Mouse (Mus musculus) kidney, adult 2 months (tissue): ENCODE data around the gene Spp2. TPM values are rescaled to one million over a fixed set of nuclear protein-coding genes. Genes with fewer than 3 reads are reported as not detected.

ENCODE experiments used
- DNase-seq: peaks from one replicate; pipeline ENCODE4 v3.0.0; 2021
- H3K27ac ChIP-seq: fragments of 200-500 bp; 2 replicates; pipeline ENCODE4 v1.5.1; 2012; ENCODE audit warnings: low read depth, low read length, control low read depth, inconsistent platforms; ENCODE audit not compliant: insufficient read depth
- H3K27me3 ChIP-seq: fragments of 200-500 bp; replicated peaks from 2 replicates; pipeline ENCODE4 v1.6.1; 2012; ENCODE audit warnings: mild to moderate bottlenecking, moderate library complexity, low read length, inconsistent platforms; ENCODE audit not compliant: control insufficient read depth, insufficient read depth
- H3K36me3 ChIP-seq: fragments of 200-500 bp; 2 replicates; pipeline ENCODE4 v1.6.1; 2012; ENCODE audit warnings: mild to moderate bottlenecking, moderate library complexity, low read length, inconsistent platforms; ENCODE audit not compliant: control insufficient read depth, insufficient read depth
- H3K4me1 ChIP-seq: fragments of 200-500 bp; 2 replicates; pipeline ENCODE4 v1.6.1; 2011; ENCODE audit warnings: low read length; ENCODE audit not compliant: control insufficient read depth, insufficient read depth
- H3K4me3 ChIP-seq: fragments of 200-500 bp; 2 replicates; pipeline ENCODE4 v1.5.1; 2011; ENCODE audit warnings: mild to moderate bottlenecking, low read depth, low read length, control low read depth; ENCODE audit not compliant: insufficient read depth
- CTCF ChIP-seq: fragments of 200-500 bp; conservative IDR thresholded peaks from 2 replicates; pipeline ENCODE4 v1.5.1; 2011; ENCODE audit warnings: low read depth, mild to moderate bottlenecking, control low read depth, low read length, moderate library complexity, mixed read lengths; ENCODE audit not compliant: insufficient read depth, insufficient read length
- POLR2A ChIP-seq: fragments of 200-500 bp; IDR thresholded peaks from one replicate; pipeline ENCODE4 v1.6.1; 2011; ENCODE audit warnings: low read depth, low read length, control low read depth
- WGBS: fragments of 180-500 bp; shearing (Covaris S2); methylation state at CpG from one replicate; pipeline ENCODE4 v1.1.7; 2018; 5-methylcytosine and 5-hydroxymethylcytosine counted together
- polyA plus RNA-seq: library from polyadenylated mRNA; depleted of rRNA; stranded (reverse); fragments of >200 nt; gene quantifications from 2 replicates; pipeline ENCODE4 v1.2.3, GENCODE M21; 2012

Gene Spp2
- polyA plus RNA-seq, 1 experiment, result 1,181 TPM

DNA sequence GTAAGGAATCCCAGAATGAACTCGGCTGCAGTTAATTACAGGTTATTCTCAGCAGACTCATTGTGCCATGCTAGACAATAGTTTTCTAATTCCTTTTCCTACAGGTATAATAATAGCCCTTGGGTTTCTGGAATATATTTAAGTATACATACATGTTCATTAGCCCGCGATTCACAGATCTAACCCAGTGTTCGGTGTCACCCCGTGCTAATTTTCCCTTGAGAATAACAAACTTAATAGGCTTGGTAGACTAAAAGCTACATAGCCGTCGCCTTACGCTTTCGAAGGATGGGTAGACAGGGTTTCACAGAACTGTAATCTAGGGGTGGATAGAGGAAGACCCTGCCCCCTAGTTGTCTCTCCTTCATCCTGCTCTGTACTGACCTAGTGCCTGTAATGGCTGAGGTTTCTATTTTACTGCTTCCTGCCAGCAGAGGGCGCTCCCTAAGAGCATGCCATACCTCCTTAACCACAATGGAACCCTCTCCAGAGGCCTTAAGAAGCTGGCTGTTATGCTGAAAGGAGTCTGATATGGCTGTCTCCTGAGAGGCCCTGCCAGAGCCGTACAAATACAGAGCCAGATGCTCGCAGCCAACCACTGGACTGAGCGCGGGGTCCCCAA lies 49.8 kb downstream of the Spp2 start:
- Histone ChIP-seq H3K27ac (no peak overlapping the region), H3K4me1 (0 out of 2 replicates have a peak, but pooled peaks cover 4% of the 10 kb centered on the region), H3K4me3 (no peak overlapping the region), H3K27me3 (no peaks in the 10 kb centered on the region), H3K36me3 (no peaks in the 10 kb centered on the region)
- peak; percentile 75 for DNase-seq
- WGBS, result 73% methylated on average over 14 of the region's 14 CpGs
- TF ChIP-seq CTCF (peak; percentile 77), POLR2A (no peak)

DNA sequence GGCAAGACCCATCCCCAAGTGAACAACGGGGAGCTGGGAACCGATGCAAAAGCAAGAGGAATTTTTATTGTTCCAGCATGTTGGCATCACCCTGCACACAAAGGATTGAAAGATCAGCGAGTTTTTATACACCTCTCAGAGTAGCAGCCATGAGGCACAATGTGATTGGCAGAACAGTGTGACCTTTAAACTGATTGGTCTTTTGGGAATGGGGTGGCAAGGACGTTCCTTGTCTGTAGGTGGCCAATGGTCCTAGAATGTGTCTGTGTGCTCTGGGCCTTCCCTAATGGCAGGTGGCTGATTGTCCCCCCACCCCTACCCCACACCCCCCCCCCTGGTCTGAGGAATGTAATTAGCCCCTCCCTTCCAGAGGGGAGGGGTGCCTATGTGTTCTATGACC lies 52.4 kb downstream of the Spp2 start:
- no peaks in the 10 kb centered on the region for H3K36me3 ChIP-seq
- no peaks in the 10 kb centered on the region for H3K27me3 ChIP-seq
- no peak for DNase-seq
- no peak for TF ChIP-seq CTCF
- TF ChIP-seq POLR2A, result no peak
- H3K4me3 ChIP-seq, result no peak overlapping the region
- H3K27ac ChIP-seq, result no peak overlapping the region
- 0 out of 2 replicates have a peak, but pooled peaks cover 4% of the 10 kb centered on the region for H3K4me1 ChIP-seq
- WGBS, result 89% methylated on average over 4 of the region's 4 CpGs

DNA sequence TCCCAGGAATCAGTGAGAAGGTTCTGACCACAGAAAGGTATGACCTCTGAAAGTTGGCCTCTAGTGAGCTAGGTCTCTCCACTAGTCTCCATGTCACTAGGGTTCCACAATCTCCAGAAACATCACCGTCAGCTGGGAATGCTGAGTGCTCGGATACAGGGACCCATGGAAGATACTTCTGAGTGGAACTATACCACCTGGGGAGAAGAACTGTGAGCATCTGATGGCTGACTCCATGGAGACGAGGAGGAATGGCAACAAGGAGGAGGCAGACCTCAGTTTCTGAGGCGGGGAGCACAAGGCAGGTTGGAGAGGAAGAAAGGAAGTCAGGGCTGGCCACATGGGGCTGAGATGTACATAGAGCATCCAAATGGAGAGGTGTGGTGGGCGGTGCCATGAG lies 52.9 kb downstream of the Spp2 start:
- Histone ChIP-seq H3K27me3 (no peaks in the 10 kb centered on the region), H3K27ac (no peak overlapping the region), H3K4me1 (0 out of 2 replicates have a peak, but pooled peaks cover 4% of the 10 kb centered on the region), H3K36me3 (no peaks in the 10 kb centered on the region), H3K4me3 (no peak overlapping the region)
- WGBS, result 94% methylated on average over 5 of the region's 5 CpGs
- TF ChIP-seq CTCF (no peak), POLR2A (no peak)
- DNase-seq, result no peak

DNA sequence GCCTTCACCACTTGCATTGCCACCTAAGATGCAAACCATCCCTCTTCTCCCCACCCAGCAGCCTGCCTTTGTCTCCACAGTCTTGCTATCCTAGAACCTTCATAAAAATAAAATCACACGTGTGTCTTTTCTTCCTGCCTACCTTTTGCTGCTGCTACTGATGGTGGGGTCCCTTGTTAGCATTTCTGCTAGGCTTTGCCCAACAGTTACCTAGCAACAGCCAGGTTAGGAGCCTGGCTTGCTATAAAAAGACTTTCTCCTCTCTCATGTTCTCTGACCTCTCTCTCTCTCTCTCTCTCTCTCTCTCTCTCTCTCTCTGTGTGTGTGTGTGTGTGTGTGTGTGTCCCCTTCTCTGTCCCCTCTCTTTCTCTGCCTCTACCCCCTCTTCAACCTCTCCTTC lies 54.3 kb downstream of the Spp2 start:
- H3K27ac ChIP-seq, result no peak overlapping the region
- no peak for TF ChIP-seq POLR2A
- TF ChIP-seq CTCF, result no peak
- WGBS, result 29% methylated on average over 1 of the region's 1 CpGs
- H3K27me3 ChIP-seq, result no peaks in the 10 kb centered on the region
- H3K4me1 ChIP-seq, result no peaks in the 10 kb centered on the region
- no peaks in the 10 kb centered on the region for H3K36me3 ChIP-seq
- no peak for DNase-seq
- no peak overlapping the region for H3K4me3 ChIP-seq

DNA sequence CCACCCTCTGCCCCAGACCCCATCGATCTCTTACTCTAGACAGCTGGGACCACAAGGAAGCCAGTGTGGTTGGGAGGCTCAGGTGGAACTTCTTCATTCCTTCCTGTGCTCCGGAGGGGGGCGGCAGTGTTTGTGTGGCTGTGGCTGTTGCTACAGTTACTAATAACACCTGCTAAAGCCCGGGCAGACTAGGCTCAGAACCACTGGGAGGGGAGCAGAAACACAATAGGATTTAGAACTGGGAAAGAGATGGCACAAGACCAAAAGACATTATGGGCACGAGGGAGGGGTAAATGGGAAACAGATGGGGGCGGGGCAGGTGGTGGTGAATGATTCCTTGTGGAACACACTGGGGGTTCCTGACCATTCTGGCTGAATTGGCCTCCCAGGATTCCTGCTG lies 55.7 kb downstream of the Spp2 start:
- H3K4me1 ChIP-seq, result no peaks in the 10 kb centered on the region

DNA sequence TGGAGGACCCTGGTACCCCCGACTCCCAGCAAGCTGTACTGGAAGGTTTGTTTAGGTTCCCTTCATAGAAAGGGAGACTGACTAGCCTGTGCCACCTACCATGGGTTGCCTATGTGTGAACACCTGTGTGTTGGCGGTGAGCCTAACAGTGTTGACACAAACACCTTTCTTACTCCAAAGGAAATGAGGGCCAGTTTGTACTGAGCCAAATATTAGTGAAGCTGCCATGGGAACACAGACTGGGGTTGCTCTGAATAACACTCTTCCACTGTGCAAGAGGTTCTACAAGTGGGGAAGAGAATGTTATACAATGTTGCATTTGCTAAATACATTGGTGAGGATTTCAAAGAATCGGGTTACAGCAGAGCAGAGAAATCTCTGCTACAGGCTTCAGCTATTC lies 56.5 kb downstream of the Spp2 start:
- no peak overlapping the region for H3K4me3 ChIP-seq
- no peaks in the 10 kb centered on the region for H3K4me1 ChIP-seq
- no peaks in the 10 kb centered on the region for H3K27me3 ChIP-seq
- WGBS, result 90% methylated on average over 3 of the region's 3 CpGs
- H3K36me3 ChIP-seq, result no peaks in the 10 kb centered on the region
- no peak for TF ChIP-seq POLR2A
- TF ChIP-seq CTCF, result no peak
- 0 out of 2 replicates have a peak overlapping the region, but pooled peaks have one; percentile 22 for H3K27ac ChIP-seq
- no peak for DNase-seq

More for the DNA sequence above, 55.7 kb downstream of the Spp2 start:
- 45% methylated on average over 6 of the region's 6 CpGs for WGBS
- H3K4me3 ChIP-seq, result no peak overlapping the region
- TF ChIP-seq CTCF (no peak), POLR2A (no peak)
- H3K36me3 ChIP-seq, result no peaks in the 10 kb centered on the region
- no peaks in the 10 kb centered on the region for H3K27me3 ChIP-seq
- no peak overlapping the region for H3K27ac ChIP-seq
- DNase-seq, result no peak

DNA sequence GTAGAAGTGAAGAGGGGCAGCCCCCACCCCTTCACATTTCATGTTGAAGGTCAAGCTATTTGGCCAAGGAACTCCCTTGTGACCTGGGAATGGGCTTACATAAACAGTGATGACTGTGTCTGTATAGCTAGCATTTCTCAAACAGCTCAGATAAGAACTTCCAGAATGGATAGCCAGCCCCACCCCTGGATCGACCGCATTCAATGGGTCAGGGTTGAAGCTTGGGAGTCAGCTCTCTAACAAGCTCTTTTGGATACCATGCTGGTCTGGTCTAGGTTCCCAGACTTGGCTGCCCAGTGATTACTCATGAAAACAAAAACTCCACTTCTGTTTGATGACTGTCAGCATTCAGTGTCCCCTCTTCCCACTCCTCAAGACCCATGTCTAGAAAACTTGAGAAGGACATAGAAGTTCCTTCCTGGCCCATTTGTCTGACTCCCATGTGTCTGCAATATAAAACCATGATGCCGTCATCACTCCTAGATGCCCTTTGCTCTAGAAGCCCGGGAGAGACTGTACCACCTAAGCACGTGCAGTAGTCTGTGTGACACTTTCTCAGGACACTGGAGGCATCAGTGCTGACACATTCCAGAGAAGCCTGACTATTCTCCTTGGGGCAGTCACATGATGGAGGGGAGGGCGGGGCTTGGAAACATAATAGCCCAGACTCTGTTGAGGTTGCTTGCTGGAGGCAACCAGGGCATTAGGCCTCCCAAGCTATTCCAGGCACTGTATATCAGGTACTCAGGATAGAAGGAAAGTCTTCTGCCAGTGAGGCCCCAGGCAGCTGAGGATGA lies 57.5 kb downstream of the Spp2 start:
- H3K4me3 ChIP-seq, result no peak overlapping the region
- H3K36me3 ChIP-seq, result no peaks in the 10 kb centered on the region
- DNase-seq, result no peak
- no peak overlapping the region for H3K27ac ChIP-seq
- WGBS, result 74% methylated on average over 6 of the region's 6 CpGs
- TF ChIP-seq CTCF, result no peak
- no peak for TF ChIP-seq POLR2A
- H3K4me1 ChIP-seq, result no peaks in the 10 kb centered on the region
- no peaks in the 10 kb centered on the region for H3K27me3 ChIP-seq
